8 mouse cellular contexts compared by ENCODE assay signal in the genomic region with DNA sequence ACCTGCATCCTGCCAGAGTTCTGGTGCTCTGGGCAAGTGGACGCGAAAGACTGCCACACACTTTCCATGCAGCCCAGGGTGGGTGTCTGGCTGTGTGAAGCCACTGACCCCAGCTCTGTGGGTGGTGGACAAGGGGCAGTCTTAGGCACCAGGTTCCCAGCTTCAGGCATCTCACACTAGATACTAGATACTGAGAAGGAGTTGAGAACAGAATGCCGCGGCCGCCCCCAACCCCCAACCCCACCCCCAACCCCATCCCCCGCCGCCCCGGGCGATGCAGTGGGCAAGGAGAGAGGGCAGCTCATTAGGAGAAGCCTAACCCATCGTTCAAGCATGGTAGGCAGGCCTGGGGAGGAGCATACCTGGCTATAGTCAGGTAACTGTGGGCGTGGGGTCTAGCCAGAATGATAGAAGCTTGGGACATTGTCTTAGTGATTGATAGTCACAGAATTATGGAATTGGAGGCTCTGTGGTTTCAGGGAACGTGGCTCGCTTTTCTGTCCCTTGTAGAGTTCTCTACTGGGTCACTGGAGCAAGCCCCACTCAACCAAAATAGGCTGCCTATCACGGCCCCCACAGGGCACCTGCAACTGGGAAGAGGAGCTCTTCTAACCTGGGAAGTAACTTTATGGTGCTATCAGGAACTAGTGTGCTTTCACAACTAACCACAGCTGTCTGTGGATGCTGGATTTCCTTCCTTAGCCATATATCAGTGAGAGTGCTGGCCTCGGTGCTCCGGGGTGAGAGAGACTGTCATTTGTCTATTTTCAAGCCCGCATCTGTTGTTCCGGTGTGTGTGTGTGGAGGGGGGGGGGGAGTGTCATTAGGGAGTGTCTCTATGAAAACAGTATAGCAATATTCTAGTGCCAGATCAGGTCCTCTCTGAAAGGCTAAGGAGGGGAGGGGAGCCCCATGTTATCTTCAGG. TPM values are rescaled to one million over a fixed set of nuclear protein-coding genes. Genes with fewer than 3 reads are reported as not detected.
DNase-seq lines count a peak whose midpoint lies in the region; ATAC-seq and TF ChIP-seq lines count a peak whose summit lies in the region.
"Had no signal": no experiment of that assay in that cellular context is flagged by ENCODE, and none has a peak within 500 bp of the region (broad histone marks: within the 10 kb centered on the region; RNA-seq: fewer than 3 reads in every experiment).

No protein-coding gene starts in this region.

- DNase-seq in kidney, postnatal 36 days, result no peak
- no peak for DNase-seq in embryonic facial prominence, embryonic 10.5 days (ENCODE audit: low spot score)
- DNase-seq in frontal cortex, postnatal 14 days (ENCODE audit: low spot score in 2 of 2), result no peak
- DNase-seq in layer of hippocampus, adult 2 months (ENCODE audit: low spot score in 2 of 2), result no peak
- DNase-seq: cerebellum, postnatal 36 days had no signal

- TF ChIP-seq POLR2A in myocyte (IDR thresholded peaks at IDR 0.05; ENCODE audit: insufficient read length, low read depth), result no peak

- ATAC-seq in kidney, embryonic 15.5 days (replicated peaks; ENCODE audit: low FRiP score), result no peak; the same call in 1 of the 2 replicates
- peak; percentile 43; the same call in 1 of the 2 replicates for ATAC-seq in intestine, embryonic 15.5 days

- H3K9ac ChIP-seq in kidney, embryonic 15.5 days, result 0 out of 2 replicates have a peak overlapping the region, but pooled peaks have one; percentile 2
- H3K9ac ChIP-seq in intestine, embryonic 15.5 days, result no peak overlapping the region

- H3K79me2 ChIP-seq in myocyte (ENCODE audit: control insufficient read depth, insufficient read depth), result no peaks in the 10 kb centered on the region

- peaks cover 13% of the 10 kb centered on the region for H3K4me1 ChIP-seq in kidney, embryonic 15.5 days
- peaks cover 30% of the 10 kb centered on the region for H3K4me1 ChIP-seq in embryonic facial prominence, embryonic 10.5 days
- no peaks in the 10 kb centered on the region for H3K4me1 ChIP-seq in intestine, embryonic 15.5 days (replicated peaks)

- H3K27ac ChIP-seq in kidney, embryonic 15.5 days, result no peak overlapping the region
- peak overlapping the region; percentile 76 for H3K27ac ChIP-seq in embryonic facial prominence, embryonic 10.5 days (replicated peaks)
- H3K27ac ChIP-seq in intestine, embryonic 15.5 days, result no peak overlapping the region
- no peak overlapping the region for H3K27ac ChIP-seq in layer of hippocampus, adult 2 months

- H3K27me3 ChIP-seq in kidney, embryonic 15.5 days, result no peaks in the 10 kb centered on the region
- peaks cover 15% of the 10 kb centered on the region; the same call in 1 of the 2 replicates for H3K27me3 ChIP-seq in embryonic facial prominence, embryonic 10.5 days (replicated peaks; ENCODE audit: low read depth, poor library complexity, severe bottlenecking)
- no peaks in the 10 kb centered on the region for H3K27me3 ChIP-seq in intestine, embryonic 15.5 days (replicated peaks)
- H3K27me3 ChIP-seq in myocyte (ENCODE audit: control insufficient read depth, insufficient read depth, insufficient read length), result no peaks in the 10 kb centered on the region

- H3K4me3 ChIP-seq in kidney, embryonic 15.5 days (replicated peaks), result peak overlapping the region; percentile 34
- H3K4me3 ChIP-seq in embryonic facial prominence, embryonic 10.5 days, result peak overlapping the region; percentile 48
- H3K4me3 ChIP-seq in intestine, embryonic 15.5 days (replicated peaks), result peak overlapping the region; percentile 4; the same call in 1 of the 2 replicates
- H3K4me3 ChIP-seq in myocyte, result peak overlapping the region; percentile 11
- no peak overlapping the region for H3K4me3 ChIP-seq in layer of hippocampus, adult 2 months

- H3K36me3 ChIP-seq in kidney, embryonic 15.5 days, result no peaks in the 10 kb centered on the region
- no peaks in the 10 kb centered on the region for H3K36me3 ChIP-seq in embryonic facial prominence, embryonic 10.5 days (replicated peaks)
- no peaks in the 10 kb centered on the region for H3K36me3 ChIP-seq in intestine, embryonic 15.5 days
- no peaks in the 10 kb centered on the region for H3K36me3 ChIP-seq in myocyte (ENCODE audit: control insufficient read depth, insufficient read depth)

- TF ChIP-seq CTCF in layer of hippocampus, adult 2 months (conservative IDR thresholded peaks at IDR 0.05), result no peak

- H3K4me2 ChIP-seq in kidney, embryonic 15.5 days, result peak overlapping the region; percentile 66
- peak overlapping the region; percentile 55 for H3K4me2 ChIP-seq in intestine, embryonic 15.5 days (replicated peaks)
- H3K4me2 ChIP-seq in myocyte (ENCODE audit: low read depth), result peak overlapping the region; percentile 82

- whole genome bisulfite sequencing in kidney, embryonic 15.5 days, result 33% methylated on average over 18 of the region's 18 CpGs
- WGBS in embryonic facial prominence, embryonic 10.5 days, result 48% methylated on average over 18 of the region's 18 CpGs
- WGBS in intestine, embryonic 15.5 days, result 47% methylated on average over 18 of the region's 18 CpGs

- H3ac ChIP-seq in myocyte (ENCODE audit: control insufficient read depth, insufficient read length), result no peak overlapping the region

- H3K9me3 ChIP-seq in kidney, embryonic 15.5 days (replicated peaks), result no peaks in the 10 kb centered on the region
- H3K9me3 ChIP-seq in embryonic facial prominence, embryonic 10.5 days, result no peaks in the 10 kb centered on the region
- no peaks in the 10 kb centered on the region for H3K9me3 ChIP-seq in intestine, embryonic 15.5 days

TF ChIP-seq in myocyte, 11 proteins besides CTCF, POLR2A, EP300 and RAD21:
- no peak for TF ChIP-seq TCF12 (IDR thresholded peaks at IDR 0.05; ENCODE audit: insufficient read depth, poor library complexity, severe bottlenecking)
- TF ChIP-seq CEBPB (IDR thresholded peaks at IDR 0.05; ENCODE audit: insufficient read depth, poor library complexity, severe bottlenecking), result no peak
- no peak for TF ChIP-seq E2F4 (IDR thresholded peaks at IDR 0.05; ENCODE audit: insufficient read depth)
- no peak for TF ChIP-seq REST (IDR thresholded peaks at IDR 0.05; ENCODE audit: insufficient read depth, insufficient read length)
- no peak for TF ChIP-seq MYOG (IDR thresholded peaks at IDR 0.05; ENCODE audit: control insufficient read depth in 1 of 3, insufficient read depth in 1 of 3, insufficient read length in 2 of 3, low read depth in 2 of 3)
- no peak for TF ChIP-seq MAX (IDR thresholded peaks at IDR 0.05; ENCODE audit: low read depth)
- no peak for TF ChIP-seq SRF (IDR thresholded peaks at IDR 0.05; ENCODE audit: control insufficient read depth, insufficient read length, low read depth)

RNA-seq across cellular contexts. Expression of a gene that starts 50.2 kb away (rescaled TPM):
- 12.5 and 12.7 TPM in 2 replicates for polyA plus RNA-seq in kidney, embryonic 15.5 days (2015; fragmentation: Nextera tagmentation; extraction: Ambion mirVana)
- 6.0 and 7.8 TPM in 2 replicates for polyA plus RNA-seq in embryonic facial prominence, embryonic 10.5 days (2016; fragmentation: Nextera tagmentation; extraction: Ambion mirVana)
- 36.1 and 37.4 TPM in 2 replicates for polyA plus RNA-seq in intestine, embryonic 15.5 days (2015; fragmentation: Nextera tagmentation; extraction: Ambion mirVana)
- polyA plus RNA-seq in myocyte (2012; fragmentation: generic; extraction: Trizol), result 3.5 TPM
- 1 to 10 TPM; 4.8 to 4.9 TPM for total RNA-seq in layer of hippocampus, adult 2 months (2021)

RNA-seq across cellular contexts. Expression of a gene that starts 54.6 kb away (rescaled TPM):
- polyA plus RNA-seq in kidney, embryonic 15.5 days (2015; fragmentation: Nextera tagmentation; extraction: Ambion mirVana), result 67.1 and 73.9 TPM in 2 replicates
- polyA plus RNA-seq in embryonic facial prominence, embryonic 10.5 days (2016; fragmentation: Nextera tagmentation; extraction: Ambion mirVana), result 79.1 and 89.3 TPM in 2 replicates
- 65.4 and 74.7 TPM in 2 replicates for polyA plus RNA-seq in intestine, embryonic 15.5 days (2015; fragmentation: Nextera tagmentation; extraction: Ambion mirVana)
- polyA plus RNA-seq in myocyte (2012; fragmentation: generic; extraction: Trizol), result 22.3 TPM
- 10 to 100 TPM; 18.7 to 21.5 TPM for total RNA-seq in layer of hippocampus, adult 2 months (2021)
